Mouse (Mus musculus): ENCODE data around the gene Ssxb5.
"Not testable (repeated sequence)": the region's sequence is repeated elsewhere in the genome, so short reads cannot be mapped to it uniquely, and the experiment has no call there.

The Ssxb5 gene

GRCm38 (mm10) chrX:8803391-8803790, at the start of gene Ssxb5:
TSS of gene Ssxb5 (plus strand) at chrX:8803691.
- not testable (repeated sequence) for DNase-seq

DNA sequence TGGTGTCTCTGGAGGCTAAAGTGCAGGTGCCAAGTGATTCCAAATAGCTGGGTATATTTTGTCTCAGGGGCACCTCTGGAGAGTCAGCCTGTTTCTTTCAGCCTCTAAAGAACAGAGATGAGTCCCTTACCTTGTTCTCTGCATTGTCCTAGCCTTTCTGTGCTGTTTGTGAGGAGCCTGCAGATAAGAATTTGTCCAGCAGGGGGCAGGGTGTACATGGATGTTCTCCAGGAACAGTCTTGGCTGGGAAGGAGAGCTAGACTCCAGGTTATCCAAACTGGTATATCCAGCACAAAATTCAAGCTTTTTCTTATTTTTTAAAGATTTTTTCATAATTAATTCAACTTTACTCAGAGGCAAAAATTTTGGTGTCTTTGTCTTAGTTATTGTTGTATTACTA, 28.6 kb downstream of the Ssxb5 start:
- peak; percentile 27 for DNase-seq

GRCm38 (mm10) chrX:8843694-8844093, 40.2 kb downstream of the Ssxb5 start, which contains the start of gene Gm6592:
TSS of gene Gm6592 (plus strand) at chrX:8843994.
- DNase-seq, result no peak

DNA sequence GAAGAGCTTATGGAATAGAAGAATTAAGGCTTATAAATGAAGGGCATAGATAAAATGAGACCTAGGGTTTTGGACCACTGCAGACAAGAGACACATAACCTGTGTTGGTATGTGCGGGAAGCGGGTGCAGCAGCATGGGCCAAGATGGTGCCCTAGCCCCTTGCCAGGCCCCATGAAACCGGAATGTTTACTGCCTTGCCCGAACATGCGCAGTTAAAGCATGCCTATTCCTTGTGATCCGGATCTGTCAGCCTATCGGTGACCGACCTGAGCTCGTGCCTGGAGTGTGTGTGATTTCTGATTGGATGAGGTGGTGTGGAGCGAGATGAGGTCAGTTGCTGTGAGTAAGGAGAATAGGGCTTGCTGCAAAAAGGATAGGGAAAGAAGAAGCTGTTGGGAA, 49.0 kb downstream of the Ssxb5 start:
- DNase-seq, result no peak
